Mouse (Mus musculus): Measurements from ENCODE around the gene Fam126a.

Fam126a gene

DNA sequence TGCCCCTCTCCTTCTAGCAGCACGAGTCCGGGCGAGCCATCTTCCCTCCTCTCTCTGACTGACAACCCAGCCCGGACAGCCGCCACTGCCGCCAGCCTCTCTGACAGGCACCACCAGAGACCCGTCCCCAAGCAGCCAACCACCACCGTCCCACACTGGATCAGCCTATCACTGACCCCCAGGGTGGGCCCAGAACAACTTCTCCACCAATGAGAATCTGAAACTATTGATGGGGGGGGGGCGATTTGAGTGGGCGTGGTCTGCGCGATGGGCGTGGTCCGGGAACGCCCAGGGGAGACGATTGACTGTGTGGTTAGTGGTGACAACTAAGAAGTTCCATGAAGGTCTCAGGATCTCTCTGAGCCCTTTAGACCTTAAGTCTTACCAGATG, at the start of gene Fam126a:
TSS of gene Fam126a (minus strand) at position 112 of the 391 bp plus-strand sequence.
- DNase-seq: peak; percentile 95

DNA sequence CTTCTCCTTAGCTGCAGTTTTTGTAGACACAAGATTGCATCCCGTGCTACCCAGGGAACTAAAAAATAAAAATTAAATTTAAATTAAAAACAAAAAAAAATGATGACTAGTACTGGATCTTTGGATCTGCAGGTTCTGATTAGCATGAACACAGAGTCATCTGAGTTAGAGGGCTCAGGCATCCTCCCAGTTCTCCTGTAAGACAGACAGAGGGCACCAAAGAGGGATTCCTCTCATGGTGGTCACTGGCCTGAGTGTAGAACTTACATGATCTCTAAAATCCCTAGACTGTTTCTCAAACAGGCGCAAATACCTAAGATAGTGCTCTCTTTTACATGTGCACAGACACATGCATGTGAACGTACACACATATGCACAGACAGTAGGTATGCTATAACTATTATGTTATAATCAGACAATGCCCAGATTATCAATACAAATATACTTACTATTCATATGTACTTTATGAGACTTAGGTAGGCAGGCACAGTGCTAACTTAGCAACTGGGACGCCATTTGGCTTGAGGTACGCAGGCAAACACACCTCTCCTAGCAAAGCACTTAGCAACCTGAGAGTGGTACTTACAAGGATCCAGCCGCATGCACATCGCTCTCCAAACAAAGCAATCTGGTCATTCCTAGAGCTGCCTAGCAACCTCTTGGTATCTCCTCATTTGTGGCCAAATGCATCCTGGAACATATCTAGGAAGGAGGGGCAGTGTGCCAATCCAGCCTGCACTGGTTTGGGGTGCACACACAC, 48.1 kb upstream of the Fam126a start:
- DNase-seq: peak; percentile 33

GRCm38 (mm10) chr5:24077739-24078306, 47.3 kb upstream of the Fam126a start:
- DNase-seq: no peak

- DNase-seq: peak; percentile 88
Observed at GRCm38 (mm10) chr5:24076986-24077718, 46.7 kb upstream of the Fam126a start.

- DNase-seq: no peak
Observed at GRCm38 (mm10) chr5:24072031-24072430, 41.5 kb upstream of the Fam126a start.

DNA sequence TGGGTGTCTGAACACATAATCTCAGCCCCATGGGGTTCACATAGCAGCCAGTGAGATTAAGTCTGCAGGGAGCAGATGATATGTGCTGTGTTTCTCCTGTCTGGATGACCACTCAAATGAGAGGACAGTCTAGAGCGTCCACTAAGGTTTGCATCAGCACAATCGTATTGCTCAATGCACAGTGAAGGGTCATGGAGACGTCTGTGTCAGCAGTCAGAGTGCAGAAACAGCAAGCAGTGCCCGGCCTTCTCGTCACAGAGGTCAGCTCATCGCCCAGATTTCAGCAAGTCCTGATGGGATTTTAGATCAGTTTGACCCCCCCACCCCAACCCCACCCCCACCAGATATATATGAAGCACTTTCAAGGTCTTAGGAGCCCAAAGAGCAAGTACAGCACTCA, 38.5 kb upstream of the Fam126a start:
- no peak for DNase-seq

- no peak for DNase-seq
Observed at GRCm38 (mm10) chr5:24063545-24063944, 33.1 kb upstream of the Fam126a start.

DNA sequence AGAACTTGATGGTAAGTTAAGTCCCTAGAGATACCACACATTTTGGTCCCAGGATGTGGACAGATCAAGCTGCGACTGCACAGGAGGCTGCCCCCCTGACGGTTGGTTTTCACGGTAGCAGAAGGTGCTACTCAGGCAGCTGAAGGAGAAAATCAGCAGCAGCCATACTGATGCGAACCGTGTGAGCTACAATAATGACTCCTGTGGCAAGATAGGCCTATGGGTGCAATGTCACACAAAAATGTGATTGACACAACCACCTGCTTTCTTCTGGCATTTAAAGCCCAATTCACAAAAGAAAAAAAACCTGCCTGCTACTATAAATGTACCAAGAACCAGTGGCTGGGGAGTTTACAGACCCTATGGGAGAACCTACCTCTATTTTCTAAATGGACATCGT, 32.5 kb upstream of the Fam126a start:
- no peak for DNase-seq

DNA sequence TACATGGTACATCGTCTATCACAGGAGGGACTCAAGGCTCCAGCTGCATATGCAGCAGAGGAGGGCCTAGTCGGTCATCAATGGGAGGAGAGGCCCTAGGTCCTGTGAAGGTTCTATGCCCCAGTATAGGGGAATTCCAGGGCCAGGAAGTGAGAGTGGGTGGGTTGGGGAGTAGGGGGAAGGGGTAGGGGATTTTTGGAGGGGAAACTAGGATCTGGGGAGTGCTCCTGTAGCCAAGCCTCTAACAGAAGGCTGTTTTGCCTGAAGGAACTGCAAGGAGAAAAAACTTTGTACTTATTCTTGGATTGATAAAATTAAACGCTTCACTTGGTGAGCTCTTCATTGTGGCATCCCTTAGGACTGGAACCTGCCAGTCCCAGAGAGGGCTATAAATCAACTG, 30.5 kb upstream of the Fam126a start:
- no peak for DNase-seq

- DNase-seq: no peak
Observed at GRCm38 (mm10) chr5:24057592-24057991, 27.1 kb upstream of the Fam126a start.

DNA sequence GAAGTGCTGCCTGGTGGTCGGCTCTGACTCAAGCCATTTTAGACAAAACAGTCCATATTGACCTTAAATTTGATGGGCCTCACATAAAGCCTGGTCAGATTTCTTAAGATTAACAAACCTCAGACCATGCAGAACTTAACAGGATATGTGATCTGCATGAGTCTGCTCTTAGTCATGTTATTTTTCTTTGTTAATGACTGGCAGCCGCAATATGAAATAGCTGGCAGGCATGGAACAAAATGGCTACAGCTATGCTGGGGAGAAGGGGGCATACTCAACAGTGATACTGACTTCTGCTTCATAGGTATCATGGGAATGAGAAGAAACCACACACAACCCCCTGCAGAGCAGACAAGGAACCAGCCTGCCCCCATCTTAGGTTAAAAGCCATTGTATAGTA, 26.4 kb upstream of the Fam126a start:
- DNase-seq: no peak

DNA sequence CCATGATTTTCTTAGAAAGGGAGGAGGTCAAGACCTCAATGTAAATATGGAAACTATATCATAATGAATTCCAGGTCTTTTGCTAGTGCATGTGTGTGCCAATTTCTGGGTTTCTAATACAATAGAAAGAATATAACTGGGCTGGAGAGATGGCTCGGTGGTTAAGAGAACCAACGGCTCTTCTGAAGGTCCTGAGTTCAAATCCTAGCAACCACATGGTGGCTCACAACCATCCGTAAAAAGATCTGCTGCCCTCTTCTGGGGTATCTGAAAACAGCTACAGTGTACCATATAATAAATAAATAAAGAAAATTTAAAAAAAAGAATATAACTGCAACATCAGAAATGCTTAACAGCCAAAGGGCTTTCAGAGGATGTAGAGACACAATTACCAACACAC, 23.9 kb upstream of the Fam126a start:
- no peak for DNase-seq

GRCm38 (mm10) chr5:24053245-24054190, 23.0 kb upstream of the Fam126a start:
- DNase-seq: no peak

DNA sequence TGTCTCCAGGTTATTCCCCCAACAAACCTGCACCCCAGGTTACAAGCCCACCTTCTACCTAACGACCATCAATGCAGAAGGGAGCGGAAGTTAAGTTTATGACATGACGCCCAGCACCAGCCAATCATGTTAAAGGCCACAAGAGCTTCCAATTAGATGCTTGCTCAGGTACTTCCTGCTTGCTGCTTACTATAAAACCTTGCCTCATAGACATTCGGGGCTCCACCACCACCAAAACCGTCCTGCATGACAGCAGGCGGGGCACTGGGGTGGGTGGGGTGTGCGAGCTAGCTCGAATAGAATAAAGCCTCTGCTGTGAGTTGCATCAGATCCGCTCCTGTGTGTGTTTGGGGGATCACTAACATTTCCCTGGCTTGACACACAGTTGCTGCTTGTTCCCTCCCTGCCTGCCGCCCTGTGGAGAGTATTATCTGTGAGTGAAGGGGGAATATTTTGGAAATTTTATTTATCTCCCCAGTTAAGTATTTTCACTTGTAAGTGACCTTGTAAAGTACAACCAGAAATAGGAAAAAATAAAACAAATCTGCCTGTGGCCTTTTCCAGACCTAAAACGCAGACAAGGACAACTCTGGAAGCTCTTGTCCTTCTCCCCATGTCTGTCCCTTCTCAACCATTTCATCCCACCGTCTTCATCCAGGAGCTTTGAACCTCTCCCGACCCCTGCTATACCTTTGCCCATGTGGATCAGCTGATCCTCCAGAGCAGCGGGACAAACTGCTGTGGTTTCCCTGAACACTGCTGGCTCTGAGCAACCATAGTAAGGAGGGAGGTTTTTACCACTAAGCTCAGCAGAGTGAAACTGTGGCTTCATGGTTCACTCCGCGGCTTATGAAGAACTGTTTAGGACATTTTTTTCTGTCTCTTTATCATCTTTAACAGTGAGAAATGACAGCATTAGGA, 21.5 kb upstream of the Fam126a start:
- no peak for DNase-seq

GRCm38 (mm10) chr5:24047821-24048220, 17.3 kb upstream of the Fam126a start:
- no peak for DNase-seq

DNA sequence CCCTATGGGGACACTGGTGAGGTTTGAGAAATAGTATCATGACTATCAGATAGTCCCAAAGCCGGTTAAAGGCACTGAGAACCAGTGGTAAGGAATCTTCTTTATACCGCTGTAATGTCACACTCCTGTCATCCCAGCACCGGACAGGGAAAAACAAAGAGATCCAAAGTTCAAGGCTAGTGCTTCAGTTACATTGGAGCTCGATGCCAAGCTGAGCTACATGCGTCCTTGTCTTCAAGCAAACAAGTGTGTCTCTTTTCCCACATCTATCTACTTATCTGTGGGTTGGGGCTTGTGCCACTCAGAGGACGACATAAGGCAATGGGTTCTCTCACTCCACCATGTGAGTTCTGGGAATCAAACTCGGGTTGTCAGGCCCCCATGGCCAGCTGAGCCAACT, 16.5 kb upstream of the Fam126a start:
- no peak for DNase-seq

DNA sequence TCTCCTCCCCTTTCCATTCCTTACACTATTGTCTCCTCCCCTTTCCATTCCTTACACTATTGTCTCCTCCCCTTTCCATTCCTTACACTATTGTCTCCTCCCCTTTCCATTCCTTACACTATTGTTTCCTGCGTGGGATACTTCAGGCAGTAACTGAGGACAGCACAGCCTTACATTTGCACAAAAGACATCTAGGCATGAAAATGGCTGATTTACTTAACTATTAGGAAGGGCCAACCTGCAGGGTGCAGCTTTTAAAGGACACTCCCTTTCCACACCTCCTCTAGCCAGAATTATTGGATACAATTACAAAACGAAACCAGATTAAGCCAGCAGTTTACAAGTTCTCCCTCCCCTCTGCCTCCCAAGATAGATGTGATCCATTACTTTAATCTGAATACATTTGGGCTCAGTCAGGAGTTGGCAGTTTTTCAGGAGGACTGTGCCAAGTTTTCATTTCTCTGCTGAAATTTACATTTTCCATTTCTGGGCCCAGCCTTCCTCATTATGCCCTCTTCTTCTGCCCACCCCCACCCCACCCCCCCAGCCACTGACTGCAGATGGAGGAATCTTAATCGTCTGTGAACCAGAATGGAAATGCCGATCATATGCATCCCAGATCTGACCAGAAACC, 15.6 kb upstream of the Fam126a start:
- DNase-seq: no peak

DNA sequence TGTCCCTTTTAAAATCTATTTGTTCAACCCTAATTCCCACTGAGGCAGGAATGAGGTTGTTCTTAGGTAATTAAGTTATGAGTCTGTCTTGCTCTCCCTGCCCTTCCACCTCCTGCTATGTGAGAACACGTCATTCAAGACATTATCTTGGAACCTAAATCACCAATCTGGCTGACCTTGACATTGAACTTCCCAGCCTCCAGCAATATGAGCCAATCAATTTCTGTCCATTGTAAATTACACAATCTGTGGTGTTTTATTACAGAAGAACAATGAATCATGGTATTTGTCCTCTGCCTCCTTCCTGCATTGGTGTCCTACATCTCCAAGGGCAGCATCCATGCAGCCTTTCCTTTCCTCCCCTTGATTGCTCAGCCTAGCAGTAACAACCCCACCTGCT, 13.9 kb upstream of the Fam126a start:
- DNase-seq: no peak

DNA sequence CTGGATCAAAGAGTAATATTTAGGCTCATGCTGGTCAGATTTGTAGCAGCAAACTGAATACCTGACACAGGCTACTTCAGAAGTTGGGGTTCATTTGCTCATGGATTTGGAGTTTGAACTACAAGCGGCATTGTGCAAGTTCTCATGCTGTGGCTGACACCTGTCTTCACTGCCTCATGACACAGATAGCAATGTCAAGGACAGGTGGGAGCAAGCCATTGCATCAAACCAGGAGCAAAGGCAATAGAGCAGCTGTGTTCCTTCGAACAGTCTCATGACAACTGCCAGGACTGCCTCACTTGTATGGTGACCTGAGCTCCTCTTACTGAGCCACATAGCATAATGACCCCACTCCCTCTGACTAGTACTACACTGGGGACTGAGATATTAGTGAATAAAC, 12.9 kb upstream of the Fam126a start:
- no peak for DNase-seq

DNA sequence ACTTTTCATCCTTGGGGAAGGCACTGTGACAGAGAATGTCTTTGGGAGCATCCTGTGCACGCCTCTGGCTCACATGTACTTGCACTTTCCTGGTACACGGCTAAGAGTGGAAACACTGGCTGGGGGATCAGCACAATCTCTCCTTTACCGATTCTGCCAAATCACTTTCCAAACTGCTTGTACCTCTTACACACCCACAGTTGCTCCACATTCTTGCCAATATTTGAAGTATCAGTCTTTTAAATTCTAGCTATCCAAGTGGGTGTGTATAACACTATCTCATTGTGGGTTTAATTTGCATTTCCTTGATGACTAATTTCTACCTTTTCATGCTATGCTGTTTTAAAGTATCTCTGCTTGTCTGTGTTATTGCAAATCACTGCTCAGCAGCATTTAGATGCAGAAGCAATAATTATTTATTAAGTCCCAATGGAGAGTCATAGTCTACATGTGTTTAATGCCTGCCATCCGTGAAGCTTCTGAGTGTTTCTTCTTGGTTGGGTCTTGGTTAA, 10.9 kb upstream of the Fam126a start:
- DNase-seq: no peak

GRCm38 (mm10) chr5:24040601-24041000, 10.1 kb upstream of the Fam126a start:
- DNase-seq: no peak

Data from embryo, embryonic 11 days (tissue).